Mouse (Mus musculus): ENCODE results near the gene Ak5.

- TF ChIP-seq CTCF (IDR thresholded peaks at IDR 0.05; ENCODE audit: borderline replicate concordance, insufficient read depth, low read depth, low read length) (no peak), POLR2A (IDR thresholded peaks at IDR 0.05; ENCODE audit: borderline replicate concordance, insufficient read depth, low read length) (no peak)
These were observed 175.9 kb downstream of the Ak5 start for GRCm38 (mm10) chr3:152492241-152492640.
